Mouse (Mus musculus) testis, adult 2 months (tissue): ENCODE measurements at regions not wholly inside any gene's neighbourhood (a gene's known extent, or its start where the extent isn't known, plus 50 kb on each side); places are given as distances from the start of the nearest gene placed in this dataset.

Experiments used
- CTCF ChIP-seq: fragments of 200-500 bp; IDR thresholded peaks from 2 replicates; pipeline ENCODE4 v1.5.1; 2012; ENCODE audit warnings: low read depth, mild to moderate bottlenecking, inconsistent platforms, low read length, moderate library complexity; ENCODE audit not compliant: control insufficient read depth, insufficient read depth, insufficient replicate concordance
- POLR2A ChIP-seq: fragments of 200-500 bp; IDR thresholded peaks from 2 replicates; pipeline ENCODE4 v1.6.1; 2012; ENCODE audit warnings: low read depth, mild to moderate bottlenecking, inconsistent platforms, low read length, moderate library complexity; ENCODE audit not compliant: control insufficient read depth

GRCm38 (mm10) chr12:54453343-54453742 is 203.0 kb downstream of the Sptssa start:
- TF ChIP-seq CTCF: no peak
- no peak for TF ChIP-seq POLR2A
